Mouse (Mus musculus) MEL (cell line): ENCODE data around the gene Vps37d.

ENCODE experiments used
- BHLHE40 ChIP-seq: IDR thresholded peaks from 2 replicates; pipeline ENCODE4 v1.6.1; 2012; ENCODE audit warnings: low read depth, mild to moderate bottlenecking, inconsistent platforms, low read length, improper control_type of control experiment, borderline replicate concordance
- CHD2 ChIP-seq: IDR thresholded peaks from 2 replicates; pipeline ENCODE4 v1.6.1; 2011; ENCODE audit warnings: low read length, improper control_type of control experiment
- CTCF ChIP-seq, 3 experiments: IDR thresholded peaks in 2 of 3; conservative IDR thresholded peaks in 1 of 3; 2 replicates each; pipeline ENCODE4 v1.5.1; 2011 to 2012; ENCODE audit warnings: low read length in 3 of 3, low read depth in 2 of 3, mild to moderate bottlenecking in 2 of 3, improper control_type of control experiment in 1 of 3, inconsistent platforms in 1 of 3, mixed read lengths in 1 of 3, moderate library complexity in 1 of 3; ENCODE audit not compliant: control insufficient read depth in 1 of 3, insufficient read depth in 1 of 3, poor library complexity in 1 of 3, severe bottlenecking in 1 of 3
- ELF1 ChIP-seq: IDR thresholded peaks from 2 replicates; pipeline ENCODE4 v1.6.1; 2014; ENCODE audit warnings: low read depth, mild to moderate bottlenecking, inconsistent platforms, low read length, improper control_type of control experiment, moderate library complexity
- EP300 ChIP-seq, 2 experiments: IDR thresholded peaks; 2 replicates each; pipeline ENCODE4 v1.6.1; 2011; ENCODE audit warnings: improper control_type of control experiment in 2 of 2, low read length in 2 of 2, low read depth in 1 of 2, mild to moderate bottlenecking in 1 of 2
- ETS1 ChIP-seq: IDR thresholded peaks from 2 replicates; pipeline ENCODE4 v1.6.1; 2012; ENCODE audit warnings: low read depth, mild to moderate bottlenecking, inconsistent platforms, low read length, improper control_type of control experiment, moderate library complexity
- GABPA ChIP-seq: IDR thresholded peaks from 2 replicates; pipeline ENCODE4 v1.6.1; 2012; ENCODE audit warnings: low read depth, mild to moderate bottlenecking, inconsistent platforms, low read length, improper control_type of control experiment, moderate library complexity
- JUND ChIP-seq: IDR thresholded peaks from 2 replicates; pipeline ENCODE4 v1.6.1; 2011; ENCODE audit warnings: low read depth, mild to moderate bottlenecking, improper control_type of control experiment, low read length
- MEF2A ChIP-seq: IDR thresholded peaks from 2 replicates; pipeline ENCODE4 v1.6.1; 2014; ENCODE audit warnings: low read depth, mild to moderate bottlenecking, inconsistent platforms, low read length, improper control_type of control experiment; ENCODE audit not compliant: poor library complexity, insufficient replicate concordance, severe bottlenecking; ENCODE audit errors: extremely low read depth
- MYB ChIP-seq: IDR thresholded peaks from 2 replicates; pipeline ENCODE4 v1.6.1; 2011; ENCODE audit warnings: mild to moderate bottlenecking, low read depth, low read length, improper control_type of control experiment
- NRF1 ChIP-seq: IDR thresholded peaks from 2 replicates; pipeline ENCODE4 v1.6.1; 2014; ENCODE audit warnings: low read depth, mild to moderate bottlenecking, inconsistent platforms, low read length, improper control_type of control experiment, moderate library complexity; ENCODE audit not compliant: poor library complexity, insufficient read depth, severe bottlenecking
- POLR2A ChIP-seq, 2 experiments: IDR thresholded peaks; 2 replicates each; pipeline ENCODE4 v1.6.1; 2011 to 2012; ENCODE audit warnings: low read length in 2 of 2, mild to moderate bottlenecking in 2 of 2, control low read depth in 1 of 2, improper control_type of control experiment in 1 of 2, low read depth in 1 of 2, moderate library complexity in 1 of 2; ENCODE audit not compliant: control insufficient read depth in 1 of 2, insufficient read depth in 1 of 2, poor library complexity in 1 of 2
- USF1 ChIP-seq: IDR thresholded peaks from 2 replicates; pipeline ENCODE4 v1.6.1; 2014; ENCODE audit warnings: low read depth, mild to moderate bottlenecking, inconsistent platforms, low read length, improper control_type of control experiment, moderate library complexity
- ZNF384 ChIP-seq: IDR thresholded peaks from 2 replicates; pipeline ENCODE4 v1.6.1; 2012; ENCODE audit warnings: low read depth, mild to moderate bottlenecking, inconsistent platforms, low read length, improper control_type of control experiment

DNA sequence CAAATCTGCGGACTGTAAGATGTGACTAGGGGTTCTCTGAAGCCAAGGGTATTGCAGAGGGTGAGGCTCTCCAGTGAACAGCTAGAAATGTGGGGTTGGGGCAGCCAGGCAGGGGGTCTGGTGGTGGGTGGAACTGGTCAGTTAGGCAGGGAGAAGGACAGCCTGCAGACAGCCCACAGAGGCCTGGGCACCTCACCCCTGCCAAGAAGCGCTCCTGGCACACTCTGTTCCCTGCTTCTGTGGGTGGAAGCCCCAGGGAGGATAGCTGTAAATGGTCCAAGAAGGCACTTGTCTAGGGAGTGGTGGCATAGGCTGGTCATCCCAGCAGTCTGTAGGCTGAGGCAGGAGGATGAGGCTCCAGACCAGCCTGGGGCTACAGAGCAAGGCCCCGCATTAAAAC is 31.4 kb upstream of the Vps37d start:
- TF ChIP-seq CTCF (IDR thresholded peaks at IDR 0.05 in 2 of 3, conservative IDR thresholded peaks at IDR 0.05 in 1 of 3; ENCODE audit: control insufficient read depth in 1 of 3, insufficient read depth in 1 of 3, low read depth in 2 of 3, low read length in 3 of 3, poor library complexity in 1 of 3, severe bottlenecking in 1 of 3) (no peak), POLR2A (IDR thresholded peaks at IDR 0.05; ENCODE audit: control insufficient read depth in 1 of 2, insufficient read depth in 1 of 2, low read depth in 1 of 2, low read length in 2 of 2, poor library complexity in 1 of 2) (no peak), EP300 (IDR thresholded peaks at IDR 0.05; ENCODE audit: low read depth in 1 of 2, low read length in 2 of 2) (no peak), JUND (no peak), ZNF384 (no peak), ETS1 (no peak), CHD2 (no peak), ELF1 (no peak), MEF2A (no peak), USF1 (no peak), BHLHE40 (no peak), MYB (no peak), GABPA (no peak), NRF1 (no peak)
